Comparison of ENCODE assay signal across 10 mouse cellular contexts in genomic region chr11:95011416-95011815, GRCm38 (mm10). TPM values are rescaled to one million over a fixed set of nuclear protein-coding genes. Genes with fewer than 3 reads are reported as not detected.
DNase-seq lines count a peak whose midpoint lies in the region; ATAC-seq and TF ChIP-seq lines count a peak whose summit lies in the region.
"Had no signal": no experiment of that assay in that cellular context is flagged by ENCODE, and none has a peak within 500 bp of the region (broad histone marks: within the 10 kb centered on the region; RNA-seq: fewer than 3 reads in every experiment).

No protein-coding gene starts in this region.

- peak overlapping the region; percentile 77 for H3K4me2 ChIP-seq in forebrain, embryonic 11.5 days (ENCODE audit: low read depth, low read length, severe bottlenecking)
- H3K4me2 ChIP-seq in limb, embryonic 12.5 days = peak overlapping the region; percentile 82
- H3K4me2 ChIP-seq in neural tube, embryonic 13.5 days = peak overlapping the region; percentile 72

- ATAC-seq in forebrain, embryonic 11.5 days (replicated peaks; ENCODE audit: low FRiP score) = no peak
- ATAC-seq in limb, embryonic 12.5 days (ENCODE audit: insufficient number of reproducible peaks, insufficient read depth, low FRiP score, low TSS enrichment, low read depth) = no peak
- ATAC-seq in neural tube, embryonic 13.5 days (ENCODE audit: low read depth) = no peak

- peak overlapping the region; percentile 13; the same call in 1 of the 2 replicates for H3K4me3 ChIP-seq in layer of hippocampus, adult 2 months
- H3K4me3 ChIP-seq in forebrain, embryonic 11.5 days (ENCODE audit: low read depth, low read length) = peak overlapping the region; percentile 85
- H3K4me3 ChIP-seq in limb, embryonic 12.5 days (replicated peaks) = peak overlapping the region; percentile 83
- peak overlapping the region; percentile 96 for H3K4me3 ChIP-seq in neural tube, embryonic 13.5 days

- H3K4me1 ChIP-seq in forebrain, embryonic 11.5 days (replicated peaks; ENCODE audit: control insufficient read depth, insufficient read depth, low read length) = peaks cover 22% of the 10 kb centered on the region
- peaks cover 37% of the 10 kb centered on the region for H3K4me1 ChIP-seq in limb, embryonic 12.5 days (replicated peaks)
- H3K4me1 ChIP-seq in neural tube, embryonic 13.5 days (replicated peaks) = peaks cover 84% of the 10 kb centered on the region

- TF ChIP-seq CTCF in layer of hippocampus, adult 2 months (conservative IDR thresholded peaks at IDR 0.05) = no peak

- no peak for DNase-seq in layer of hippocampus, adult 2 months (ENCODE audit: low spot score in 2 of 2)
- no peak for DNase-seq in layer of hippocampus, postnatal 14 days (ENCODE audit: low spot score in 2 of 2)
- no peak for DNase-seq in forebrain, embryonic 11.5 days (ENCODE audit: low spot score)
- DNase-seq in urinary bladder, postnatal 25 days (ENCODE audit: low spot score) = no peak
- no peak for DNase-seq in cerebellum, adult 8-10 months
- no peak for DNase-seq in embryo, embryonic 11 days
- DNase-seq: gastrocnemius, postnatal 36 days had no signal

- no peaks in the 10 kb centered on the region for H3K9me3 ChIP-seq in forebrain, embryonic 11.5 days (ENCODE audit: control insufficient read depth, low read length)
- H3K9me3 ChIP-seq in limb, embryonic 12.5 days = no peaks in the 10 kb centered on the region
- H3K9me3 ChIP-seq in neural tube, embryonic 13.5 days = no peaks in the 10 kb centered on the region

- 60% methylated on average over 1 of the region's 1 CpGs for WGBS in forebrain, embryonic 11.5 days
- WGBS in limb, embryonic 12.5 days = 24% methylated on average over 1 of the region's 1 CpGs
- WGBS in neural tube, embryonic 13.5 days = 48% methylated on average over 1 of the region's 1 CpGs

- no peak overlapping the region for H3K27ac ChIP-seq in layer of hippocampus, adult 2 months
- no peak overlapping the region; the same call in 1 of the 2 replicates for H3K27ac ChIP-seq in forebrain, embryonic 11.5 days (ENCODE audit: low read depth, low read length)
- H3K27ac ChIP-seq in limb, embryonic 12.5 days = 0 out of 2 replicates have a peak overlapping the region, but pooled peaks have one; percentile 42
- H3K27ac ChIP-seq in neural tube, embryonic 13.5 days (replicated peaks) = peak overlapping the region; percentile 49

- no peaks in the 10 kb centered on the region; the same call in 1 of the 2 replicates for H3K36me3 ChIP-seq in forebrain, embryonic 11.5 days (ENCODE audit: control insufficient read depth, insufficient read depth, low read length)
- peaks cover 27% of the 10 kb centered on the region for H3K36me3 ChIP-seq in limb, embryonic 12.5 days
- H3K36me3 ChIP-seq in neural tube, embryonic 13.5 days = peaks cover 22% of the 10 kb centered on the region

- H3K27me3 ChIP-seq in forebrain, embryonic 11.5 days (ENCODE audit: control insufficient read depth, insufficient read depth, low read length) = no peaks in the 10 kb centered on the region
- H3K27me3 ChIP-seq in limb, embryonic 12.5 days = no peaks in the 10 kb centered on the region
- H3K27me3 ChIP-seq in neural tube, embryonic 13.5 days = no peaks in the 10 kb centered on the region

- peak overlapping the region; percentile 98 for H3K9ac ChIP-seq in forebrain, embryonic 11.5 days (ENCODE audit: low read length)
- peak overlapping the region; percentile 95; the same call in 1 of the 2 replicates for H3K9ac ChIP-seq in limb, embryonic 12.5 days (replicated peaks)
- peak overlapping the region; percentile 99 for H3K9ac ChIP-seq in neural tube, embryonic 13.5 days

RNA-seq across cellular contexts. Expression of gene Samd14, which starts 1.7 kb away (rescaled TPM):
- 10 to 100 TPM; 38.9 to 40.8 TPM for total RNA-seq in layer of hippocampus, adult 2 months (2021)
- total RNA-seq in layer of hippocampus, postnatal 14 days (2021) = 10 to 100 TPM; 73.6 to 78.1 TPM
- polyA plus RNA-seq in forebrain, embryonic 11.5 days (2014; fragmentation: Nextera tagmentation; extraction: Ambion mirVana) = 56.8 and 59.2 TPM in 2 replicates
- polyA plus RNA-seq in limb, embryonic 12.5 days (2016; fragmentation: Nextera tagmentation; extraction: Ambion mirVana) = 34.6 and 37.7 TPM in 2 replicates
- 133 and 151 TPM in 2 replicates for polyA plus RNA-seq in neural tube, embryonic 13.5 days (2015; fragmentation: Nextera tagmentation; extraction: Ambion mirVana)

RNA-seq across cellular contexts. Expression of gene Ppp1r9b, which starts 20.6 kb away (rescaled TPM):
- total RNA-seq in layer of hippocampus, adult 2 months (2021) = 100 to 1,000 TPM; 967 to 974 TPM
- 100 to 1,000 TPM; 705 to 706 TPM for total RNA-seq in layer of hippocampus, postnatal 14 days (2021)
- polyA plus RNA-seq in forebrain, embryonic 11.5 days (2014; fragmentation: Nextera tagmentation; extraction: Ambion mirVana) = 17.2 and 18.6 TPM in 2 replicates
- polyA plus RNA-seq in limb, embryonic 12.5 days (2016; fragmentation: Nextera tagmentation; extraction: Ambion mirVana) = 12.0 and 12.6 TPM in 2 replicates
- 18.0 and 19.3 TPM in 2 replicates for polyA plus RNA-seq in neural tube, embryonic 13.5 days (2015; fragmentation: Nextera tagmentation; extraction: Ambion mirVana)

RNA-seq across cellular contexts. Expression of gene Pdk2, which starts 29.7 kb away (rescaled TPM):
- 100 to 1,000 TPM; 133 TPM for total RNA-seq in layer of hippocampus, adult 2 months (2021)
- total RNA-seq in layer of hippocampus, postnatal 14 days (2021) = 10 to 100 TPM; 90.5 to 91.0 TPM
- polyA plus RNA-seq in forebrain, embryonic 11.5 days (2014; fragmentation: Nextera tagmentation; extraction: Ambion mirVana) = 16.5 and 17.4 TPM in 2 replicates
- polyA plus RNA-seq in limb, embryonic 12.5 days (2016; fragmentation: Nextera tagmentation; extraction: Ambion mirVana) = 21.9 and 22.4 TPM in 2 replicates
- polyA plus RNA-seq in neural tube, embryonic 13.5 days (2015; fragmentation: Nextera tagmentation; extraction: Ambion mirVana) = 26.2 and 27.6 TPM in 2 replicates

RNA-seq across cellular contexts. Expression of gene Sgca, which starts 35.3 kb away (rescaled TPM):
- under 1 TPM in 1 of 2 experiments, not detected in 1; 0.44 TPM for total RNA-seq in layer of hippocampus, adult 2 months (2021)
- under 1 TPM; 0.95 to 0.99 TPM for total RNA-seq in layer of hippocampus, postnatal 14 days (2021)
- not detected in 2 replicates for polyA plus RNA-seq in forebrain, embryonic 11.5 days (2014; fragmentation: Nextera tagmentation; extraction: Ambion mirVana)
- 2.8 and 3.0 TPM in 2 replicates for polyA plus RNA-seq in limb, embryonic 12.5 days (2016; fragmentation: Nextera tagmentation; extraction: Ambion mirVana)
- polyA plus RNA-seq in neural tube, embryonic 13.5 days (2015; fragmentation: Nextera tagmentation; extraction: Ambion mirVana) = 1.8 TPM in 1 of 2 replicates, not detected in the other
- polyA plus RNA-seq: liver, adult 2 months had no signal

RNA-seq across cellular contexts. Expression of gene Hils1, which starts 44.0 kb away (rescaled TPM):
- total RNA-seq in layer of hippocampus, adult 2 months (2021) = not detected
- total RNA-seq in layer of hippocampus, postnatal 14 days (2021) = not detected
- not detected in 2 replicates for polyA plus RNA-seq in forebrain, embryonic 11.5 days (2014; fragmentation: Nextera tagmentation; extraction: Ambion mirVana)
- not detected in 2 replicates for polyA plus RNA-seq in limb, embryonic 12.5 days (2016; fragmentation: Nextera tagmentation; extraction: Ambion mirVana)
- not detected in 2 replicates for polyA plus RNA-seq in neural tube, embryonic 13.5 days (2015; fragmentation: Nextera tagmentation; extraction: Ambion mirVana)
- total RNA-seq: gastrocnemius, postnatal 36 days; liver, adult 2 months had no signal
- polyA plus RNA-seq: liver, adult 2 months had no signal

Comparison
In these comparisons a context has a peak if more than half of its experiments do, and no peak if none do; other contexts are left out.
1. H3K27ac ChIP-seq: peak in limb, embryonic 12.5 days (single experiment) and neural tube, embryonic 13.5 days (single experiment); none in layer of hippocampus, adult 2 months (single experiment) and forebrain, embryonic 11.5 days (single experiment).
2. H3K4me3 ChIP-seq: peak in every context shown above with its lines; median percentile 96 in neural tube, embryonic 13.5 days; 85 in forebrain, embryonic 11.5 days; 83 in limb, embryonic 12.5 days; 13 in layer of hippocampus, adult 2 months.
3. Peak in every context shown above with its lines, with median percentiles within 50 percentile points of each other: H3K4me2 ChIP-seq and H3K9ac ChIP-seq.